8 mouse cellular contexts compared by ENCODE assay signal in genomic region chr16:91597672-91598010, GRCm38 (mm10). TPM values are rescaled to one million over a fixed set of nuclear protein-coding genes. Genes with fewer than 3 reads are reported as not detected.
DNase-seq lines count a peak whose midpoint lies in the region; ATAC-seq and TF ChIP-seq lines count a peak whose summit lies in the region.

Gene Tmem50b (minus strand): TSS chr16:91597800.

- peak within 1 kb of the TSS; percentile 73 for H3K9ac ChIP-seq in ES-Bruce4 (ENCODE audit: low read depth, poor library complexity, severe bottlenecking)
- H3K9ac ChIP-seq in forebrain, embryonic 13.5 days = peak within 1 kb of the TSS; percentile 86
- peak within 1 kb of the TSS; percentile 85 for H3K9ac ChIP-seq in liver, postnatal 0 days (replicated peaks)
- H3K9ac ChIP-seq in neural tube, embryonic 14.5 days (replicated peaks; ENCODE audit: low read depth, low read length) = peak within 1 kb of the TSS; percentile 78

- intact Hi-C loops in heart, postnatal 10 days (cut with DNase I) = loop anchor here (5.0 kb wide), 1 partner anchor 50 kb away; the partner anchor contains the start of genes Gart and Son

- H3K4me2 ChIP-seq in forebrain, embryonic 13.5 days = peak within 1 kb of the TSS; percentile 80
- peak within 1 kb of the TSS; percentile 99 for H3K4me2 ChIP-seq in liver, postnatal 0 days (ENCODE audit: low read depth, low read length)
- peak within 1 kb of the TSS; percentile 80 for H3K4me2 ChIP-seq in neural tube, embryonic 14.5 days (ENCODE audit: low read depth, low read length)

- ATAC-seq in cerebellum, adult (ENCODE audit: insufficient number of reproducible peaks, low FRiP score, low TSS enrichment) = peak; percentile 88
- peak; percentile 99 for ATAC-seq in forebrain, embryonic 13.5 days
- peak; percentile 99 for ATAC-seq in liver, postnatal 0 days
- ATAC-seq in neural tube, embryonic 14.5 days (ENCODE audit: low read depth) = peak; percentile 99

- no peak for TF ChIP-seq CTCF in ES-Bruce4 (IDR thresholded peaks at IDR 0.05; ENCODE audit: low read depth, low read length)
- no peak for TF ChIP-seq CTCF in liver, postnatal 0 days (IDR thresholded peaks at IDR 0.05; ENCODE audit: low read depth)

- WGBS in forebrain, embryonic 13.5 days = under 1% methylated on average over 34 of the region's 34 CpGs
- 1% methylated on average over 34 of the region's 34 CpGs for WGBS in large intestine, adult 2 months
- WGBS in liver, postnatal 0 days (ENCODE audit: insufficient replicate concordance) = 0% methylated on average over 23 of the region's 34 CpGs
- WGBS in neural tube, embryonic 14.5 days = 2% methylated on average over 31 of the region's 34 CpGs

- TF ChIP-seq POLR2A in ES-Bruce4 (IDR thresholded peaks at IDR 0.05; ENCODE audit: insufficient read depth, low read length) = no peak

- DNase-seq in heart, postnatal 10 days = peak; percentile 99
- peak; percentile 81 for DNase-seq in large intestine, adult 2 months (ENCODE audit: low read depth, low spot score)
- DNase-seq in liver, postnatal 0 days = peak; percentile 100
- DNase-seq in testis, postnatal 10 days (ENCODE audit: low spot score) = peak; percentile 100

- no peaks in the 10 kb centered on the region for H3K4me1 ChIP-seq in ES-Bruce4 (ENCODE audit: control insufficient read depth, insufficient read depth, low read length)
- H3K4me1 ChIP-seq in forebrain, embryonic 13.5 days = peaks cover 18% of the 10 kb centered on the region
- H3K4me1 ChIP-seq in liver, postnatal 0 days (ENCODE audit: insufficient read depth) = peaks cover 19% of the 10 kb centered on the region
- peaks cover 8% of the 10 kb centered on the region; the same call in 1 of the 2 replicates for H3K4me1 ChIP-seq in neural tube, embryonic 14.5 days (ENCODE audit: control insufficient read depth, insufficient read depth, low read length)

- no peaks in the 10 kb centered on the region for H3K36me3 ChIP-seq in ES-Bruce4 (ENCODE audit: control insufficient read depth, insufficient read depth, low read length, poor library complexity, severe bottlenecking)
- H3K36me3 ChIP-seq in forebrain, embryonic 13.5 days (ENCODE audit: poor library complexity, severe bottlenecking) = 0 out of 2 replicates have a peak, but pooled peaks cover 1% of the 10 kb centered on the region
- H3K36me3 ChIP-seq in liver, postnatal 0 days (replicated peaks; ENCODE audit: insufficient read depth, low read length) = no peaks in the 10 kb centered on the region
- H3K36me3 ChIP-seq in neural tube, embryonic 14.5 days (ENCODE audit: control insufficient read depth, insufficient read depth, low read length) = no peaks in the 10 kb centered on the region

- H3K9me3 ChIP-seq in ES-Bruce4 (replicated peaks; ENCODE audit: control insufficient read depth, insufficient read depth, low read length, poor library complexity, severe bottlenecking) = no peaks in the 10 kb centered on the region
- no peaks in the 10 kb centered on the region for H3K9me3 ChIP-seq in forebrain, embryonic 13.5 days (replicated peaks)
- no peaks in the 10 kb centered on the region for H3K9me3 ChIP-seq in liver, postnatal 0 days (ENCODE audit: low read length)
- H3K9me3 ChIP-seq in neural tube, embryonic 14.5 days (ENCODE audit: control insufficient read depth, low read length) = no peaks in the 10 kb centered on the region

- H3K4me3 ChIP-seq in ES-Bruce4 (ENCODE audit: low read depth, low read length) = peak within 1 kb of the TSS; percentile 91
- H3K4me3 ChIP-seq in forebrain, embryonic 13.5 days = peak within 1 kb of the TSS; percentile 78
- peak within 1 kb of the TSS; percentile 74 for H3K4me3 ChIP-seq in liver, postnatal 0 days (ENCODE audit: low read depth, low read length)
- peak within 1 kb of the TSS; percentile 89 for H3K4me3 ChIP-seq in neural tube, embryonic 14.5 days (ENCODE audit: low read depth, low read length)

- no peak within 1 kb of the TSS for H3K27ac ChIP-seq in ES-Bruce4 (ENCODE audit: insufficient read depth, low read length)
- peak within 1 kb of the TSS; percentile 32 for H3K27ac ChIP-seq in forebrain, embryonic 13.5 days
- H3K27ac ChIP-seq in liver, postnatal 0 days (ENCODE audit: low read depth) = peak within 1 kb of the TSS; percentile 71
- H3K27ac ChIP-seq in neural tube, embryonic 14.5 days (ENCODE audit: low read depth, low read length) = peak within 1 kb of the TSS; percentile 76

- no peak for TF ChIP-seq EP300 in ES-Bruce4 (IDR thresholded peaks at IDR 0.05; ENCODE audit: insufficient read depth, low read depth, low read length)
- no peak for TF ChIP-seq EP300 in liver, postnatal 0 days (IDR thresholded peaks at IDR 0.05; ENCODE audit: low read depth)

- no peaks in the 10 kb centered on the region for H3K27me3 ChIP-seq in ES-Bruce4 (ENCODE audit: control insufficient read depth, insufficient read depth, low read length, poor library complexity, severe bottlenecking)
- H3K27me3 ChIP-seq in forebrain, embryonic 13.5 days = peaks cover 11% of the 10 kb centered on the region
- no peaks in the 10 kb centered on the region for H3K27me3 ChIP-seq in liver, postnatal 0 days (ENCODE audit: insufficient read depth, low read length)
- no peaks in the 10 kb centered on the region; the same call in 1 of the 2 replicates for H3K27me3 ChIP-seq in neural tube, embryonic 14.5 days (ENCODE audit: control insufficient read depth, insufficient read depth, low read length)

RNA-seq across cellular contexts. Expression of gene Tmem50b, which starts in this region (rescaled TPM):
- 27.2 and 30.9 TPM in 2 replicates for polyA plus RNA-seq in ES-Bruce4 (2011; ENCODE audit: insufficient read depth, insufficient read length, low read depth, missing spikeins)
- 49.9 and 55.6 TPM in 2 replicates for polyA plus RNA-seq in forebrain, embryonic 13.5 days (2015; fragmentation: Nextera tagmentation; extraction: Ambion mirVana)
- total RNA-seq in heart, postnatal 10 days (2021) = 10 to 100 TPM; 46.9 to 55.3 TPM
- 47.8 and 53.0 TPM in 2 replicates for polyA plus RNA-seq in large intestine, adult 2 months (2012; rRNA removed)
- 8.6 and 9.8 TPM in 2 replicates for polyA plus RNA-seq in liver, postnatal 0 days (2015; fragmentation: Nextera tagmentation; extraction: Ambion mirVana)
- polyA plus RNA-seq in neural tube, embryonic 14.5 days (2014; fragmentation: Nextera tagmentation; extraction: Ambion mirVana) = 113 and 118 TPM in 2 replicates
